Mouse (Mus musculus): ENCODE results near the gene Polr2i. TPM values are rescaled to one million over a fixed set of nuclear protein-coding genes. Genes with fewer than 3 reads are reported as not detected.
"Not testable (repeated sequence)": the region's sequence is repeated elsewhere in the genome, so short reads cannot be mapped to it uniquely, and the experiment has no call there.

Polr2i gene
- total RNA-seq, 1 experiment = 209 TPM

DNA sequence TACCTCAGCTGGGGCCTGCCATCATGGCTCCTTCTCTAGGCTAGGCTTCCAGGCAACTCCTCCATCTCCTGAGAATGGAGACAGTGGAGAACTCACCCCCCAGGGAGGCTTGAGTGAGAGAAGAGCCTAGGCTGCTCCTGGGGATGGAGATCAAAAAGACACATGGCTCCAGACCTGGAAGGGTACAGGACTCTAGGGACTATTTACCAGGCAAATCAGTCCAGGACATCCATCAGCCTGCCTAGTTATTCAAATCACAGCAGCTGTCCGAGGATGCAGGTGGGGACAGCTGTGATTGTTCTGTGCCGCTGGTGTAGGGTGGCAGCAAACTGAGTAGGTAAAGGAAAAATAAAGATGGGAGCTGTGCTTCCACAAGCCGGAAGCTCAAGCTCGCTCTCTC lies 3.9 kb downstream of the Polr2i start, which contains the start of gene Ovol3:
TSS of gene Ovol3 (minus strand) at position 101 of the 400 bp plus-strand sequence.
- Histone ChIP-seq H3K9ac (ENCODE audit: insufficient read depth, low read depth, low read length, poor library complexity, severe bottlenecking) (no peak within 1 kb of the TSS), H3K36me3 (ENCODE audit: control insufficient read depth, insufficient read depth, low read length, poor library complexity, severe bottlenecking) (peaks cover 16% of the 10 kb centered on the region), H3K27ac (ENCODE audit: insufficient read depth, low read depth, low read length, poor library complexity, severe bottlenecking) (no peak within 1 kb of the TSS), H3K9me3 (ENCODE audit: control insufficient read depth, insufficient read depth, low read depth, low read length) (no peaks in the 10 kb centered on the region), H3K4me1 (ENCODE audit: control insufficient read depth in 2 of 2, insufficient read depth in 2 of 2, low read length in 2 of 2, poor library complexity in 1 of 2) (peaks cover 0 to 8% of the 10 kb centered on the region in 2 experiments; a peak in 1 of 4 replicates), H3K4me3 (ENCODE audit: insufficient read depth in 1 of 2, low read depth in 1 of 2, low read length in 2 of 2, poor library complexity in 1 of 2, severe bottlenecking in 1 of 2) (no peak within 1 kb of the TSS)
- in situ Hi-C loops (cut with MboI; ENCODE audit: low sequenced_read_pairs in 2 of 2, unreplicated experiment in 2 of 2) = no loop called here
- DNase-seq (ENCODE audit: low read depth, low spot score) = no peak
- TF ChIP-seq MAFK (IDR thresholded peaks at IDR 0.05; ENCODE audit: insufficient read depth, low read depth, low read length) = no peak
- TF ChIP-seq CHD2 (IDR thresholded peaks at IDR 0.05; ENCODE audit: low read depth, low read length) = no peak
- no peak for TF ChIP-seq ZNF384 (IDR thresholded peaks at IDR 0.05; ENCODE audit: low read depth, low read length)
- TF ChIP-seq HCFC1 (IDR thresholded peaks at IDR 0.05; ENCODE audit: borderline replicate concordance, insufficient read depth, low read length) = no peak
- no peak for TF ChIP-seq ZC3H11A (IDR thresholded peaks at IDR 0.05; ENCODE audit: borderline replicate concordance, low read depth, low read length)

DNA sequence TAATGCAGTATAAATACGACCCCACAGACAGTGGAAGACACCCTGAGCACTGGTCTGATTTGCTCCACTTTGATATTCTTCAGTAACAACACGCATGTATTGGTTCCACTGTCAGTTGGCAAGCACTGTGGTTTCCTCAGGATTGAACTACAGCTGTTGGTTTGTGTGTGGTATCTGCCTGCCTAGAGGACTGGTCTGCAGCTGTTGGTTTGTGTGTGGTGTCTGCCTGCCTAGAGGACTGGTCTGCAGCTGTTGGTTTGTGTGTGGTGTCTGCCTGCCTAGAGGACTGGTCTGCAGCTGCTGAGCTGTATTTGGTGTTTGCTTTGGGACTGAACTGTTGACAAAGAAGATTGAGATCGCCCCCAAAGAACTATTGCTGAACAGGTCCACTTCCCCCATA lies 5.6 kb downstream of the Polr2i start:
- H3K9ac ChIP-seq (ENCODE audit: insufficient read depth, low read depth, low read length, poor library complexity, severe bottlenecking); H3K27ac ChIP-seq (ENCODE audit: insufficient read depth, low read depth, low read length, poor library complexity, severe bottlenecking); H3K4me3 ChIP-seq (ENCODE audit: insufficient read depth in 1 of 2, low read depth in 1 of 2, low read length in 2 of 2, poor library complexity in 1 of 2, severe bottlenecking in 1 of 2); H3K9me3 ChIP-seq (ENCODE audit: control insufficient read depth, insufficient read depth, low read depth, low read length); H3K4me1 ChIP-seq (ENCODE audit: control insufficient read depth in 2 of 2, insufficient read depth in 2 of 2, low read length in 2 of 2, poor library complexity in 1 of 2); in situ Hi-C loops (cut with MboI; ENCODE audit: low sequenced_read_pairs in 2 of 2, unreplicated experiment in 2 of 2); DNase-seq (ENCODE audit: low read depth, low spot score): not testable (repeated sequence)
- H3K36me3 ChIP-seq (ENCODE audit: control insufficient read depth, insufficient read depth, low read length, poor library complexity, severe bottlenecking) = peaks cover 31% of the 10 kb centered on the region

DNA sequence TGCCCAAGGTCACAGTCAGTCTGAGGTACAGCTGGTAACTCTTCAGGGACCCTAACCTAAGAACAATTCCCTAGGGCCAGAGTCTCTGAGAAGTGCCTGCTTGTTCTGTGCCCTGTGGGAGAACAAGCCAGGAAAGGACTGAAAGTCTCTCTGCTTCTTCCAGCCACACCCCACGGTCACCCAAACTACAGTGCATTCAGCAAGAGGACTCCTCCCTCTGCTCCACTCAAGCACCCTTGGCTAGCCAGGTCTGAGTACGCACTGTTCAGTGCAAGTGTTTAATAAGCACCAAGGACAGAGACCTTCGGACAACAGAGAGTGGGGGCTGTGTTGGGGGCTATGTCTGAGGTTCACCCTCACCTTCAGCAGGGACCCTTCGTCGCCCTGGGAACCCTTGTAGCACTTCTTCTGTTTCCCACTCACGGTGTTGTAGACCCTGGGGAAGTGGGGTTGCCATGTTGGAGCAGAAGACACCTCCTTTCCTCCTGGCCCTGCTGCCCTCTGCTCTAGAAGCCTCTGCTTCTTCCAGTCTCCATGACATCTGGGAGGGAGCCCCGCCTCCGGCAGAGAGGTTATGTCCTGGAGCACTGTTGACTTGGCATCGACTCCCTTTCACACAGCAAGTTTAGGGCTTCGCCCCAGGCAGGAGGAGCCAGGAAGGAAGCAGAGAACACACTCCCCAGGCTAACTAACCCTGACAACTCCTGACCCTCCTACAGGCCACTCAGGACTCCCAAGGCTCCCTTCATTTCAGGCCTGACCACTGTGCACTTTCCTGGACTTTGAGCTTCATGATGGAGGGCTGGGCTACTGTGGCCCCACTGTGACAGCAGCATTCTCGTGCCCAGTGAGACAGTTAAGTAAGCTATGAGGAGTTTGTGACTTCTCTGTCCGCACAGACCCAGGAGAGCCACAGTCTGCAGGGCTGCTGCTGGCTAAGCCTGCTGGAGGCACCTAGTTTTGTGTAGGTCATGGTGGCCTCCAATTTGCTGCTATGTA lies 20.5 kb downstream of the Polr2i start:
- Histone ChIP-seq H3K4me3 (ENCODE audit: insufficient read depth in 1 of 2, low read depth in 1 of 2, low read length in 2 of 2, poor library complexity in 1 of 2, severe bottlenecking in 1 of 2) (no peak overlapping the region), H3K36me3 (ENCODE audit: control insufficient read depth, insufficient read depth, low read length, poor library complexity, severe bottlenecking) (peaks cover 39% of the 10 kb centered on the region), H3K9me3 (ENCODE audit: control insufficient read depth, insufficient read depth, low read depth, low read length) (no peaks in the 10 kb centered on the region), H3K4me1 (ENCODE audit: control insufficient read depth in 2 of 2, insufficient read depth in 2 of 2, low read length in 2 of 2, poor library complexity in 1 of 2) (no peaks in the 10 kb centered on the region; a peak in 1 of 4 replicates), H3K27ac (ENCODE audit: insufficient read depth, low read depth, low read length, poor library complexity, severe bottlenecking) (no peak overlapping the region), H3K9ac (ENCODE audit: insufficient read depth, low read depth, low read length, poor library complexity, severe bottlenecking) (no peak overlapping the region)
- in situ Hi-C loops (cut with MboI; ENCODE audit: low sequenced_read_pairs in 2 of 2, unreplicated experiment in 2 of 2) = no loop called here
- DNase-seq (ENCODE audit: low read depth, low spot score) = no peak
- TF ChIP-seq ZC3H11A (IDR thresholded peaks at IDR 0.05; ENCODE audit: borderline replicate concordance, low read depth, low read length) = no peak
- no peak for TF ChIP-seq HCFC1 (IDR thresholded peaks at IDR 0.05; ENCODE audit: borderline replicate concordance, insufficient read depth, low read length)

DNA sequence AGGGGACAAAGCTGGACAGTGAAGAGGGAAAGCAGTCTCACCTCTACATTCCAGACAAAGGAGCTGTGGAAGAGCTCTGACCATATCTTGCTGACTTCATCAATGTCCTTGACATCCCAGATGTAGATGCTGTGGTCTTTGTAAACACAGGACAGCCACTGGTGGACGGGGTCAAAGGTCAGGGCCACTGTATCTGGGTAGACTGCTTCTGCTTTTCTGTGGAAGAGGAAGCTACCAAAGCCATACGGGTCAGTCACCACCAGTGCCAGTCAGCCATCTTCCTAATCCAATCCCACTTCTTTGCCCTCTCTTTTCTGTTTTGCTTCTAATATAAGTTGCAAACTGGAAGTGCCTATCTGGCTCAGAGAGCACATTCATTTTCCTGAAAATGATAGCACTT lies 33.3 kb downstream of the Polr2i start:
- in situ Hi-C loops (cut with MboI; ENCODE audit: low sequenced_read_pairs in 2 of 2, unreplicated experiment in 2 of 2) = no loop called here

More for the DNA sequence above, 33.3 kb downstream of the Polr2i start:
- TF ChIP-seq CHD2 (IDR thresholded peaks at IDR 0.05; ENCODE audit: low read depth, low read length) = no peak
- TF ChIP-seq MAFK (IDR thresholded peaks at IDR 0.05; ENCODE audit: insufficient read depth, low read depth, low read length) = no peak
- no peak for TF ChIP-seq ZC3H11A (IDR thresholded peaks at IDR 0.05; ENCODE audit: borderline replicate concordance, low read depth, low read length)
- no peak for TF ChIP-seq HCFC1 (IDR thresholded peaks at IDR 0.05; ENCODE audit: borderline replicate concordance, insufficient read depth, low read length)
- no peak for TF ChIP-seq ZNF384 (IDR thresholded peaks at IDR 0.05; ENCODE audit: low read depth, low read length)
- no peak overlapping the region for H3K9ac ChIP-seq (ENCODE audit: insufficient read depth, low read depth, low read length, poor library complexity, severe bottlenecking)
- DNase-seq (ENCODE audit: low read depth, low spot score) = no peak
- H3K4me3 ChIP-seq (ENCODE audit: insufficient read depth in 1 of 2, low read depth in 1 of 2, low read length in 2 of 2, poor library complexity in 1 of 2, severe bottlenecking in 1 of 2) = no peak overlapping the region
- H3K27ac ChIP-seq (ENCODE audit: insufficient read depth, low read depth, low read length, poor library complexity, severe bottlenecking) = no peak overlapping the region; the same call in 1 of the 2 replicates
- H3K9me3 ChIP-seq (ENCODE audit: control insufficient read depth, insufficient read depth, low read depth, low read length) = no peaks in the 10 kb centered on the region
- peaks cover 0 to 22% of the 10 kb centered on the region in 2 experiments; a peak in 2 of 4 replicates for H3K4me1 ChIP-seq (ENCODE audit: control insufficient read depth in 2 of 2, insufficient read depth in 2 of 2, low read length in 2 of 2, poor library complexity in 1 of 2)
- H3K36me3 ChIP-seq (ENCODE audit: control insufficient read depth, insufficient read depth, low read length, poor library complexity, severe bottlenecking) = peaks cover 54% of the 10 kb centered on the region

Data from ES-E14 (cell line).